Mouse (Mus musculus) lung, postnatal 0 days (tissue): ENCODE measurements around the gene Btaf1.

Source experiments
- CTCF ChIP-seq: IDR thresholded peaks from 2 replicates; pipeline ENCODE4 v1.5.1; 2016; ENCODE audit warnings: antibody characterized with exemption, mild to moderate bottlenecking
- EP300 ChIP-seq: IDR thresholded peaks from 2 replicates; pipeline ENCODE4 v1.6.1; 2016; ENCODE audit warnings: antibody characterized with exemption, mild to moderate bottlenecking, control low read depth

GRCm38 (mm10) chr19:36909150-36909549, 16.7 kb upstream of the Btaf1 start:
- TF ChIP-seq CTCF (no peak), EP300 (no peak)
